Mouse (Mus musculus) forebrain, embryonic 10.5 days (tissue): ENCODE results near the gene Atp2b1. TPM values are rescaled to one million over a fixed set of nuclear protein-coding genes. Genes with fewer than 3 reads are reported as not detected.

Source experiments
- DNase-seq: peaks from one replicate; pipeline ENCODE4 v3.0.0-alpha.2; 2017; ENCODE audit warnings: low spot score; ENCODE audit errors: extremely low spot score
- H3K27ac ChIP-seq: fragments of 300-500 bp; sonication (generic); 2 replicates; pipeline ENCODE4 v1.5.1; 2016; ENCODE audit warnings: mild to moderate bottlenecking
- H3K27me3 ChIP-seq: fragments of 300-500 bp; sonication (generic); 2 replicates; pipeline ENCODE4 v1.6.1; 2016; ENCODE audit warnings: mild to moderate bottlenecking; ENCODE audit not compliant: poor library complexity, severe bottlenecking
- H3K36me3 ChIP-seq: fragments of 300-500 bp; sonication (generic); replicated peaks from 2 replicates; pipeline ENCODE4 v1.6.1; 2016; ENCODE audit warnings: mild to moderate bottlenecking, moderate library complexity
- H3K4me1 ChIP-seq: fragments of 300-500 bp; sonication (generic); 2 replicates; pipeline ENCODE4 v1.6.1; 2016
- H3K4me3 ChIP-seq: fragments of 300-500 bp; sonication (generic); 2 replicates; pipeline ENCODE4 v1.5.1; 2016; ENCODE audit warnings: mild to moderate bottlenecking, moderate library complexity
- H3K9me3 ChIP-seq: fragments of 300-500 bp; sonication (generic); 2 replicates; pipeline ENCODE4 v1.6.1; 2016; ENCODE audit warnings: mild to moderate bottlenecking, moderate library complexity
- WGBS: fragments of 180-500 bp; shearing (Covaris S2); methylation state at CpG from one replicate; pipeline ENCODE4 v1.1.7; 2016; 5-methylcytosine and 5-hydroxymethylcytosine counted together
- polyA plus RNA-seq: library from polyadenylated mRNA; unstranded; fragments of >200 nt; fragmentation: Nextera tagmentation; extraction: Ambion mirVana; gene quantifications from 2 replicates; pipeline ENCODE4 v1.2.1, GENCODE M21; 2016

Gene Atp2b1
- polyA plus RNA-seq, 1 experiment from 2014 or later = 89.8 TPM

- no peak overlapping the region for H3K4me3 ChIP-seq
- no peak for DNase-seq
- no peak overlapping the region for H3K27ac ChIP-seq
- no peaks in the 10 kb centered on the region for H3K9me3 ChIP-seq
- H3K36me3 ChIP-seq = no peaks in the 10 kb centered on the region
- WGBS = 92% methylated on average over 12 of the region's 12 CpGs
- peaks cover 8% of the 10 kb centered on the region for H3K4me1 ChIP-seq
- H3K27me3 ChIP-seq = no peaks in the 10 kb centered on the region
Observed at GRCm38 (mm10) chr10:98954230-98954993, 40.2 kb downstream of the Atp2b1 start.

GRCm38 (mm10) chr10:98956124-98956523 is 41.9 kb downstream of the Atp2b1 start:
- no peak for DNase-seq
- Histone ChIP-seq H3K36me3 (no peaks in the 10 kb centered on the region), H3K9me3 (no peaks in the 10 kb centered on the region), H3K4me1 (peaks cover 12% of the 10 kb centered on the region), H3K4me3 (no peak overlapping the region), H3K27ac (no peak overlapping the region), H3K27me3 (no peaks in the 10 kb centered on the region)
- WGBS = 87% methylated on average over 3 of the region's 3 CpGs

GRCm38 (mm10) chr10:98958752-98959151 is 44.5 kb downstream of the Atp2b1 start:
- 52% methylated on average over 4 of the region's 4 CpGs for WGBS
- Histone ChIP-seq H3K27ac (no peak overlapping the region), H3K4me3 (no peak overlapping the region), H3K36me3 (no peaks in the 10 kb centered on the region), H3K9me3 (no peaks in the 10 kb centered on the region), H3K27me3 (no peaks in the 10 kb centered on the region), H3K4me1 (peaks cover 25% of the 10 kb centered on the region)
- no peak for DNase-seq

- Histone ChIP-seq H3K27ac (no peak overlapping the region), H3K27me3 (no peaks in the 10 kb centered on the region), H3K36me3 (no peaks in the 10 kb centered on the region), H3K4me3 (no peak overlapping the region), H3K4me1 (peaks cover 25% of the 10 kb centered on the region), H3K9me3 (no peaks in the 10 kb centered on the region)
- 79% methylated on average over 6 of the region's 6 CpGs for WGBS
- DNase-seq = no peak
Observed at GRCm38 (mm10) chr10:98959385-98959784, 45.2 kb downstream of the Atp2b1 start.

- Histone ChIP-seq H3K4me3 (no peak overlapping the region), H3K4me1 (peaks cover 25% of the 10 kb centered on the region), H3K9me3 (no peaks in the 10 kb centered on the region), H3K27me3 (no peaks in the 10 kb centered on the region), H3K27ac (no peak overlapping the region), H3K36me3 (no peaks in the 10 kb centered on the region)
- WGBS = 64% methylated on average over 5 of the region's 5 CpGs
- DNase-seq = no peak
Observed at GRCm38 (mm10) chr10:98960911-98961310, 46.7 kb downstream of the Atp2b1 start.

- H3K27ac ChIP-seq = no peak overlapping the region
- no peaks in the 10 kb centered on the region for H3K36me3 ChIP-seq
- no peak for DNase-seq
- no peaks in the 10 kb centered on the region for H3K9me3 ChIP-seq
- H3K4me1 ChIP-seq = peaks cover 25% of the 10 kb centered on the region
- no peaks in the 10 kb centered on the region for H3K27me3 ChIP-seq
- no peak overlapping the region for H3K4me3 ChIP-seq
- 62% methylated on average over 8 of the region's 8 CpGs for WGBS
Observed at GRCm38 (mm10) chr10:98962092-98962491, 47.9 kb downstream of the Atp2b1 start.

- Histone ChIP-seq H3K9me3 (no peaks in the 10 kb centered on the region; the same call in 1 of the 2 replicates), H3K36me3 (peaks cover 31% of the 10 kb centered on the region), H3K4me1 (peaks cover 8% of the 10 kb centered on the region), H3K27ac (no peak overlapping the region), H3K27me3 (no peaks in the 10 kb centered on the region), H3K4me3 (no peak overlapping the region)
- 94% methylated on average over 13 of the region's 13 CpGs for WGBS
- DNase-seq = no peak
Observed at GRCm38 (mm10) chr10:98966407-98967215, 52.4 kb downstream of the Atp2b1 start.

GRCm38 (mm10) chr10:98967240-98967891 is 53.2 kb downstream of the Atp2b1 start:
- peaks cover 2% of the 10 kb centered on the region; the same call in 1 of the 2 replicates for H3K9me3 ChIP-seq
- peaks cover under 1% of the 10 kb centered on the region for H3K4me1 ChIP-seq
- no peak overlapping the region for H3K27ac ChIP-seq
- H3K36me3 ChIP-seq = peaks cover 38% of the 10 kb centered on the region
- no peak for DNase-seq
- H3K4me3 ChIP-seq = no peak overlapping the region
- WGBS = 92% methylated on average over 15 of the region's 15 CpGs
- H3K27me3 ChIP-seq = no peaks in the 10 kb centered on the region

GRCm38 (mm10) chr10:98970917-98971316 is 56.7 kb downstream of the Atp2b1 start:
- 97% methylated on average over 3 of the region's 3 CpGs for WGBS
- H3K4me1 ChIP-seq = peaks cover 9% of the 10 kb centered on the region; the same call in 1 of the 2 replicates
- no peak overlapping the region for H3K4me3 ChIP-seq
- H3K9me3 ChIP-seq = peaks cover 4% of the 10 kb centered on the region; the same call in 1 of the 2 replicates
- no peak overlapping the region for H3K27ac ChIP-seq
- no peak for DNase-seq
- H3K27me3 ChIP-seq = no peaks in the 10 kb centered on the region
- peaks cover 40% of the 10 kb centered on the region for H3K36me3 ChIP-seq

GRCm38 (mm10) chr10:98972359-98972758 is 58.2 kb downstream of the Atp2b1 start:
- Histone ChIP-seq H3K4me1 (peaks cover 23% of the 10 kb centered on the region), H3K4me3 (no peak overlapping the region), H3K27ac (no peak overlapping the region), H3K36me3 (peaks cover 40% of the 10 kb centered on the region), H3K27me3 (no peaks in the 10 kb centered on the region), H3K9me3 (peaks cover 4% of the 10 kb centered on the region; the same call in 1 of the 2 replicates)
- DNase-seq = no peak
- WGBS = 93% methylated on average over 2 of the region's 2 CpGs

- Histone ChIP-seq H3K4me1 (peaks cover 23% of the 10 kb centered on the region), H3K9me3 (peaks cover 4% of the 10 kb centered on the region; the same call in 1 of the 2 replicates), H3K27me3 (no peaks in the 10 kb centered on the region), H3K36me3 (peaks cover 40% of the 10 kb centered on the region), H3K4me3 (no peak overlapping the region), H3K27ac (no peak overlapping the region)
- no peak for DNase-seq
- 81% methylated on average over 18 of the region's 18 CpGs for WGBS
Observed at GRCm38 (mm10) chr10:98972912-98973605, 58.9 kb downstream of the Atp2b1 start.

- WGBS = 92% methylated on average over 3 of the region's 3 CpGs
- Histone ChIP-seq H3K9me3 (peaks cover 4% of the 10 kb centered on the region; the same call in 1 of the 2 replicates), H3K27me3 (no peaks in the 10 kb centered on the region), H3K27ac (no peak overlapping the region), H3K4me3 (no peak overlapping the region), H3K36me3 (peaks cover 27% of the 10 kb centered on the region), H3K4me1 (peaks cover 23% of the 10 kb centered on the region)
- DNase-seq = no peak
Observed at GRCm38 (mm10) chr10:98974645-98975044, 60.4 kb downstream of the Atp2b1 start.
